ENCODE assay signal across 14 mouse cellular contexts in genomic region chr2:6359645-6360044, GRCm38 (mm10). TPM values are rescaled to one million over a fixed set of nuclear protein-coding genes. Genes with fewer than 3 reads are reported as not detected.
DNase-seq lines count a peak whose midpoint lies in the region; ATAC-seq and TF ChIP-seq lines count a peak whose summit lies in the region.
"Had no signal": no experiment of that assay in that cellular context is flagged by ENCODE, and none has a peak within 500 bp of the region (broad histone marks: within the 10 kb centered on the region; RNA-seq: fewer than 3 reads in every experiment).

No protein-coding gene starts in this region.

- H3K36me3 ChIP-seq in lung, embryonic 14.5 days (ENCODE audit: insufficient read depth): no peaks in the 10 kb centered on the region
- H3K36me3 ChIP-seq: neural tube, embryonic 13.5 days had no signal

- no peak overlapping the region for H3K9ac ChIP-seq in lung, embryonic 14.5 days
- H3K9ac ChIP-seq: heart, embryonic 12.5 days; hindbrain, embryonic 14.5 days; neural tube, embryonic 13.5 days had no signal

- DNase-seq in adrenal gland, postnatal 25 days: peak; percentile 6
- DNase-seq in adrenal gland, adult 8-10 months: no peak
- DNase-seq in lung, embryonic 14.5 days: no peak
- DNase-seq in lung, postnatal 14 days: no peak
- DNase-seq in B cell, adult 2 months: peak; percentile 68 to 77
- DNase-seq in thymus, postnatal 0 days (ENCODE audit: low spot score): no peak
- DNase-seq in frontal cortex, postnatal 36 days (ENCODE audit: low spot score in 2 of 2): no peak
- DNase-seq: left cerebral cortex, postnatal 4 days; lung, adult 18-20 months; thymus, postnatal 25 days had no signal

- no peak for TF ChIP-seq CTCF in lung, embryonic 14.5 days (IDR thresholded peaks at IDR 0.05; ENCODE audit: low read depth)

- H3K27me3 ChIP-seq in lung, embryonic 14.5 days (ENCODE audit: insufficient read depth, low read length): no peaks in the 10 kb centered on the region
- H3K27me3 ChIP-seq: heart, embryonic 12.5 days; neural tube, embryonic 13.5 days had no signal

- peak; percentile 29; the same call in 1 of the 2 replicates for ATAC-seq in lung, embryonic 14.5 days (ENCODE audit: insufficient read depth)
- ATAC-seq in monocyte, adult 5-6 weeks (replicated peaks; ENCODE audit: insufficient number of reproducible peaks, low FRiP score, low TSS enrichment, poor library complexity, severe bottlenecking): peak; percentile 48; the same call in 1 of the 2 replicates

- H3K4me3 ChIP-seq in lung, embryonic 14.5 days (ENCODE audit: low read depth, low read length): no peak overlapping the region
- H3K4me3 ChIP-seq: heart, embryonic 12.5 days; neural tube, embryonic 13.5 days had no signal

- no peak overlapping the region for H3K4me2 ChIP-seq in lung, embryonic 14.5 days
- H3K4me2 ChIP-seq: heart, embryonic 12.5 days; hindbrain, embryonic 14.5 days; neural tube, embryonic 13.5 days had no signal

- H3K4me1 ChIP-seq in lung, embryonic 14.5 days (ENCODE audit: insufficient read depth): peaks cover 9% of the 10 kb centered on the region; the same call in 1 of the 2 replicates

- H3K9me3 ChIP-seq in lung, embryonic 14.5 days (ENCODE audit: low read depth, low read length): no peaks in the 10 kb centered on the region
- H3K9me3 ChIP-seq: heart, embryonic 12.5 days; neural tube, embryonic 13.5 days had no signal

- peak overlapping the region; percentile 42; the same call in 1 of the 2 replicates for H3K27ac ChIP-seq in lung, embryonic 14.5 days (ENCODE audit: low read depth)
- H3K27ac ChIP-seq: hindbrain, embryonic 14.5 days; neural tube, embryonic 13.5 days had no signal

- WGBS in lung, embryonic 14.5 days: 55% methylated on average over 9 of the region's 9 CpGs

RNA-seq across cellular contexts. Expression of gene Usp6nl, which starts 37.2 kb away (rescaled TPM):
- total RNA-seq in adrenal gland, postnatal 25 days (2021): 23.9 and 29.4 TPM in 2 replicates
- total RNA-seq in adrenal gland, adult 8-10 months (2022): 10 to 100 TPM; 31.7 to 41.4 (median 35.1) TPM
- polyA plus RNA-seq in lung, embryonic 14.5 days (2014; fragmentation: Nextera tagmentation; extraction: Ambion mirVana): 15.3 and 16.7 TPM in 2 replicates
- 17.1 to 24.3 TPM (median 21.7 TPM) in 3 replicates for total RNA-seq in monocyte, adult 5-6 weeks (2017)
- polyA plus RNA-seq in thymus, postnatal 0 days (2015; fragmentation: Nextera tagmentation; extraction: Ambion mirVana): 5.0 and 5.3 TPM in 2 replicates

Comparison
In these comparisons a context has a peak if more than half of its experiments do, and no peak if none do; other contexts are left out.
1. DNase-seq: peak in adrenal gland, postnatal 25 days (single experiment) and B cell, adult 2 months (2 of 2); none in adrenal gland, adult 8-10 months (single experiment), lung, embryonic 14.5 days (single experiment), lung, postnatal 14 days (single experiment), thymus, postnatal 0 days (single experiment) and frontal cortex, postnatal 36 days (0 of 2).